Mouse (Mus musculus): ENCODE results near the gene Ccdc120. TPM values are rescaled to one million over a fixed set of nuclear protein-coding genes. Genes with fewer than 3 reads are reported as not detected.

Gene Ccdc120
- polyA plus RNA-seq, 1 experiment: 0.75 TPM

DNA sequence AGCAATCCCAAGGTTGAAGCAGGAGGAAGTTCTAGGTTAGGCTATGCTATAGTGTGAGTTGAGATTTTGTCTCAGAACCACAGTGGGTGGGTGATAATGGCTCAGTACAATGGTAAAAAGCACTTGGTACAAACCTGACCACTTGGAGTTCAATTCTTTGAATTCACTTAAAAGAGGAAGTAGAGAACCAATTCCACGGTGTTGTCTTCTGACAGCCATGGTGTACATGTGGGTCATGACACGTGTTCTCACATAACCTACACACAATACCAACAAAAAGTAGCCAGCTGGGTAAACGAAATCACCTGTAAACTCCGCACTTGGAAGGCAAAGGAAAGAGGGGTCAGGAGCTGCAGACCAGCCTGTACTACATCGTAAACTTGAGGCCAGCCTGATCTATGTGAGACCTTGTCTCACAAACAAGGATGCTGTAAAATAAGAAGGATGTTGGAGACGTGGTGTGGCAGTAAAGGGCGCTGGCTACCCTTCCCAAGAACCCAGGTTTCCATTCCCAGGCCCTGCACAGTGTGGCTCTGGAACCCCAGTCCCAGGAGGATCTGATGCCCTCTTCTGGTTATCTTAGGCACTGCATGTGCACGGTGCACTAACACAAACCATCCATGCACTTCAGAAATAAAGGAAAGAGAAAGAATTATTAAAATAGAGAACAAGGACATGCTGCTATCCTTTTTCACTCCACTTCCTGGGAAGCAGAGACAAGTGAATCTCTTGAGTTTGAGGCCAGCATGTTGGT is 25.8 kb upstream of the Ccdc120 start:
- Histone ChIP-seq H3K4me3 (ENCODE audit: insufficient read depth, low read length) (no peak overlapping the region), H3K4me1 (ENCODE audit: control insufficient read depth, insufficient read depth, low read length) (peaks cover 3% of the 10 kb centered on the region), H3K27ac (ENCODE audit: insufficient read depth, low read depth, low read length) (peak overlapping the region; percentile 30)
- TF ChIP-seq CTCF (IDR thresholded peaks at IDR 0.05; ENCODE audit: low read depth, low read length) (peak; percentile 45; the same call in 1 of the 2 replicates), POLR2A (IDR thresholded peaks at IDR 0.05; ENCODE audit: borderline replicate concordance, low read depth, low read length) (no peak)

DNA sequence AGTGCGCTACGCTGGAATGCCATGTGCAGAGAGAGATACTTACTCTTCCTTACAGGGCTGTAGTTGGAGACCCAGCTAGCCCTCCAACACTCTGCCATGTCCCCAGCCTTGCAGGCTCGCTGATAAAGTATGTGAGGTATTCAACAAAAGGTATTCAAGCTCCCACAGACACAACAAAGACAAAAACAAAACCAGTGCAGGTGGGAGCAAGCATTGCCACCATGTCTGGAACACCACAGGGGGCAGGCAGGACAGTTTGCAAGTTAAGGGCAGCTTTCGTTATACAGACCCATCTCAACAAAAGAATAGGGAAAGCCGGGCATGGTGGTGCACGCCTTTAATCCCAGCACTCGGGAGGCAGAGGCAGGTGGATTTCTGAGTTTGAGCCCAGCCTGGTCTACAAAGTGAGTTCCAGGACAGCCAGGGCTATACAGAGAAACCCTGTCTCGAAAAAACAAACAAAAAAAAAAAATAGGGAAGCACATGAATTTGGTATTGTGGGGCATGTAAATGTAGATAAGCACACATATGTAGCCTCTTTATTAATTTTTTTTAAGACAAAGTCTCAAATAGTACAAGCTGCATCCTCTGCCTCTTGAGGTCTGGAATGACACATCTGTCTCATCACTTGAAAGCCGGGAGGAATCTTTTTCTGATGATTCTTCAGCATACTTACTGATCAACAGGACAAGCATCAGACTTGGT is 24.9 kb upstream of the Ccdc120 start:
- H3K27ac ChIP-seq (ENCODE audit: insufficient read depth, low read depth, low read length): 0 out of 2 replicates have a peak overlapping the region, but pooled peaks have one; percentile 20
- H3K4me3 ChIP-seq (ENCODE audit: insufficient read depth, low read length): no peak overlapping the region
- H3K4me1 ChIP-seq (ENCODE audit: control insufficient read depth, insufficient read depth, low read length): peaks cover 3% of the 10 kb centered on the region
- TF ChIP-seq POLR2A (IDR thresholded peaks at IDR 0.05; ENCODE audit: borderline replicate concordance, low read depth, low read length) (no peak), CTCF (IDR thresholded peaks at IDR 0.05; ENCODE audit: low read depth, low read length) (no peak)

DNA sequence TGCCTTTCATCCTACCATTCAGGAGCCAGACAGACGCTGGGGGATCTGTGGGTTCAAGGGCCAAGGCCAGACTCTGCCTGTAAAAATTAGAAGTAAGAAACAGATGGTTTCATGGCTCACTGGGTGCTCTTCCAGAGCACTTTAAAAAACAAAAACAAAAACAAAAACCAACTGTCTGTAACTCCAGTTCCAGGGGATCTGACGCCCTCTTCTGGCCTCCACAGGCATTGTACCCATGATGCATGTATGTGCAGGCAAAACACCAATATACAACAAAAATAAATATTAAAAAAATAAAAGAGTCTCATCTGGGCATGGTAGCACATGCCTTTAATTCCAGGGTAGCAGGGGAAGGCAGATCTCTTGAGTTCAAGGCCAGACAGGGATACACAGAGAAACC is 22.1 kb upstream of the Ccdc120 start:
- TF ChIP-seq POLR2A (IDR thresholded peaks at IDR 0.05; ENCODE audit: borderline replicate concordance, low read depth, low read length): no peak
- no peak for TF ChIP-seq CTCF (IDR thresholded peaks at IDR 0.05; ENCODE audit: low read depth, low read length)
- no peak overlapping the region for H3K27ac ChIP-seq (ENCODE audit: insufficient read depth, low read depth, low read length)
- H3K4me3 ChIP-seq (ENCODE audit: insufficient read depth, low read length): no peak overlapping the region
- peaks cover 16% of the 10 kb centered on the region for H3K4me1 ChIP-seq (ENCODE audit: control insufficient read depth, insufficient read depth, low read length)

DNA sequence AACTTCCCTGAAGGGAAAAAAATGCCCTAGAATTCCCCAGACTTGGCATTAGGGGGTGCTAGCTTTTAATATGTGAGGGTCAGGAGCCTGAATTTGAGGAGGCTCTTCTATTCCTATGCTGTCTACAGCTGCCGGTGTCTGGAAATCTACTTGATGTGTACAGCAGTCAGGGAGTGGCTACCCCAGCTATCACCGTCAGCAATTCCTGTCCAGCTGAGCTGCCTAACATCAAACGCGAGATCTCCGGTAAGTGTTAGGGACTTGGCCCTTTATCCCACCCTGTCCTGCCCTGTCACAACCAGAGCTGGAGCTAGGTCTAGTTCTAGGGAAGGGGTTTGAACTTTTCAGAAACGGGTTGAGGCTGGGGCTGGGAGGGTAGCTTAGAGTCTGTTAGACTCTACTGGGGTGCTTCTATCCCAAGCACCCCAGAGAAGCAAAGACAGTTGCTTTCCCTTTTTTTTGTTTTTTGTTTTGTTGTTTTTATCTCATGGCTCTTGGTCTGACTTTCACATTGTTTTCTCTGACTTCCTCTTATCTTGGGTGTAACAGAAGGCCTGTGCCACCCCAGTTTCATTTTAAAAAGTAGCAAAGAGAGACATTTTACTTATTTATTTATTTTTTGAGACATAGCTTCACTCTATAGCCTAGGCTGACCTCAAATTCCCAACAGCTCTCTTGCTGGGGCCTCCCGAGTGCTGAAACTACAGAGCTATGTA is 18.8 kb upstream of the Ccdc120 start:
- peaks cover 29% of the 10 kb centered on the region for H3K4me1 ChIP-seq (ENCODE audit: control insufficient read depth, insufficient read depth, low read length)
- H3K4me3 ChIP-seq (ENCODE audit: insufficient read depth, low read length): no peak overlapping the region
- no peak for TF ChIP-seq POLR2A (IDR thresholded peaks at IDR 0.05; ENCODE audit: borderline replicate concordance, low read depth, low read length)
- TF ChIP-seq CTCF (IDR thresholded peaks at IDR 0.05; ENCODE audit: low read depth, low read length): no peak
- H3K27ac ChIP-seq (ENCODE audit: insufficient read depth, low read depth, low read length): peak overlapping the region; percentile 26; the same call in 1 of the 2 replicates

DNA sequence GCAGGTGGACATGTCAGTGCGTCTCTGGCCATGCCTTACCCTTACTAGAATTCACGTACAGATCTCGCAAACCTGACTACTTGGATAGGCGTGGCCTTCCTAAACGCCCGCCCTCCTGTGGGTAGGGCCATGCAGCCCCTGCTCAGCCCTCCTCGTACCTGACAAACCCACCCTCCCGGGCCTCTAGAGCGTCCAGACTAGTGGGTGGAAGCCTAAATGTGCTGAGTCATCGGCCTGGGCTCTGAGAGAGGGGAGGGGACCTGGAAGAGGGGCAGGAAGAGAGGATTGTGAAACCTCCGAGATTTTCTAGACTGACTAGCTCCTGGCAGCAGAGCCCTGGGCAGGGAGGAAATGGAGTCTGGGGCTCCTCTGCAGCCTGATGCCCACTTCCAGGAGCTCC is 15.1 kb upstream of the Ccdc120 start:
- Histone ChIP-seq H3K4me1 (ENCODE audit: control insufficient read depth, insufficient read depth, low read length) (peaks cover 29% of the 10 kb centered on the region), H3K27ac (ENCODE audit: insufficient read depth, low read depth, low read length) (peak overlapping the region; percentile 97), H3K4me3 (ENCODE audit: insufficient read depth, low read length) (peak overlapping the region; percentile 83)
- TF ChIP-seq POLR2A (IDR thresholded peaks at IDR 0.05; ENCODE audit: borderline replicate concordance, low read depth, low read length) (no peak), CTCF (IDR thresholded peaks at IDR 0.05; ENCODE audit: low read depth, low read length) (no peak)

DNA sequence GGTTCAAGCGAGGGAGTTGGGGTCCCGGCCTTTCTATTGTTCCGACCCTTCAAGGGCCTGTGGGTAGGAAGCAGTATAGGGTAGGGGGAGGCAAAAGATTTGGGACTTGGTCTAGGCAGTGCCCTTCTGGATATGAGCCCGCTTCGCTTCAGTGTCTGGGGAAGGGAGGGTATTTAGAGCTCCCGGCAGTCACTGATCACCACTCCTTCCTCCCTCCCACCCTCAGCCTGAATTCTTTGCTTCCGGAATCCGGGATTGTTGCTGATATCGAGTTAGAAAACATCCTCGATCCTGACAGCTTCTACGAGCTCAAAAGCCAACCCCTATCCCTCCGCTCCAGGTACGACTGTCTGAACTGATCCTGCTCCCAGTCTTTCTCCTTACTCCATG is 14.6 kb upstream of the Ccdc120 start:
- Histone ChIP-seq H3K27ac (ENCODE audit: insufficient read depth, low read depth, low read length) (peak overlapping the region; percentile 97), H3K4me1 (ENCODE audit: control insufficient read depth, insufficient read depth, low read length) (peaks cover 29% of the 10 kb centered on the region), H3K4me3 (ENCODE audit: insufficient read depth, low read length) (peak overlapping the region; percentile 83)
- no peak for TF ChIP-seq CTCF (IDR thresholded peaks at IDR 0.05; ENCODE audit: low read depth, low read length)
- no peak for TF ChIP-seq POLR2A (IDR thresholded peaks at IDR 0.05; ENCODE audit: borderline replicate concordance, low read depth, low read length)

DNA sequence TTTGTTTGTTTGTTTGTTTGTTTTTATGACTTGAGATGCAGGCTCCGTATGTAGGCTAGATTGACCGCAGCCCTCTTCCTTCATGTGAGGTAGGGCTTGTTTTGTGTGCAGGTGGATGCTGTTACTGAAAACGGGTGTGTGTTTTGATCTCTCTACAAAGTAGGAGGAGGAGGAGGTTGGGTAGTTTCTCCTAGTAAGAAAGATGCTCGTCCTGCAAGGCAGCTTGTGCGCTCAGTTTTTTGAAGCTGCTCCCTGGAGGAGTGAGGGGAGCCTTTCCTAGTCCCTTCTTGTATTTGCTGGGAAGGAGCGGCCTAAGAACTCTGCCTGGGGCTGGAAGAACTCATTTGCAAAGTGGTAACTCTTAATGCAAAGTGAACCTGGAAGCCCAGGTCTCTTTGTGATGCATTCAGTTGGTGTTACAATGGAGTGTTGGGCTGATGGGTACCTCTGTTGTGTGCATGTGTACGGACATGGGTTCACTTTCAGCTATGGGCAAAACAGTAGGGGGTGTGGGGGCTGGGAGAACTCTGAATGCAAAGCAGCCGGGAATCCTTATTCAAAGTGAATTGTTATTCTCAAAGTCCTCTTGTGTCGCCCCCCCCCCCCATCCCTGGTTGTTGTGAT is 14.1 kb upstream of the Ccdc120 start:
- TF ChIP-seq CTCF (IDR thresholded peaks at IDR 0.05; ENCODE audit: low read depth, low read length) (no peak), POLR2A (IDR thresholded peaks at IDR 0.05; ENCODE audit: borderline replicate concordance, low read depth, low read length) (no peak)
- peak overlapping the region; percentile 83 for H3K4me3 ChIP-seq (ENCODE audit: insufficient read depth, low read length)
- H3K27ac ChIP-seq (ENCODE audit: insufficient read depth, low read depth, low read length): peak overlapping the region; percentile 97
- peaks cover 29% of the 10 kb centered on the region for H3K4me1 ChIP-seq (ENCODE audit: control insufficient read depth, insufficient read depth, low read length)

DNA sequence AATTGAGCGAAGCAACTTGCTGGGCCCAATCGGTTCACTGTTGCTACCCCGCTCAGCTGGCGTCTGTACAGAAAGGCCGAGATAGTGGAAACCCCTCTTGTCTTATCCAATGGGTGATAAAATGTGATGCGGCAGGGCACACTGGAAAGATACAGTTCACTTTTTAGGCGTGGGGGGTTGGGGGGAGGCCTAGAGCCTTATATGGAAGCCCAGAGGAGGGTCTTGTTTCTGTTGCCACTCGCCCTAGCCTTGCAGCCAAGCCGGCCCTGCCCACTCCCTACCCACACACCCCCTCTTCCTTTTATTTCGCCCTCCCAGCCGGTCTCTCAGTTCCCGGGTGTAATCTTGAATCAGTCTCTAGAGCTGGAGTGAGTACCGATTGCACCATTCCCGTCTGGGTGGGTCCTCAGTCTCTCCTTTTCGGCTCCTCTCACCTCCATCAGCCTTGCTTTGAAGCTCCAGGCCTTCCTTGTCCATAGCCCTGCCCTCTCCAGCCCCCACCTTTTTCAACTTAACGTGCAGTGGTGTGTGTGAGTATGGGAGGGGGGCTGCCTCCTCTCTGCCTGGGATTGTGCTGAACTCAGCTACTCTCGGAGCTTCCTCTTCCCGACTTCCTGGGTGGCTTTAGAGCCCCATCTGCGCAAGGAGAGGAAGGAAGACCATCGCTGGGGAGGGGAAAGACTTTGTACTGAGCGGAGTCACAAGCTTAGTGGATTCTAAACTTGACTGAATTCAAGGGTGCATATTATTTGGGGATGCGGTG is 13.1 kb upstream of the Ccdc120 start:
- H3K4me1 ChIP-seq (ENCODE audit: control insufficient read depth, insufficient read depth, low read length): peaks cover 21% of the 10 kb centered on the region
- peak overlapping the region; percentile 98 for H3K27ac ChIP-seq (ENCODE audit: insufficient read depth, low read depth, low read length)
- peak overlapping the region; percentile 83 for H3K4me3 ChIP-seq (ENCODE audit: insufficient read depth, low read length)
- no peak for TF ChIP-seq POLR2A (IDR thresholded peaks at IDR 0.05; ENCODE audit: borderline replicate concordance, low read depth, low read length)
- TF ChIP-seq CTCF (IDR thresholded peaks at IDR 0.05; ENCODE audit: low read depth, low read length): no peak

DNA sequence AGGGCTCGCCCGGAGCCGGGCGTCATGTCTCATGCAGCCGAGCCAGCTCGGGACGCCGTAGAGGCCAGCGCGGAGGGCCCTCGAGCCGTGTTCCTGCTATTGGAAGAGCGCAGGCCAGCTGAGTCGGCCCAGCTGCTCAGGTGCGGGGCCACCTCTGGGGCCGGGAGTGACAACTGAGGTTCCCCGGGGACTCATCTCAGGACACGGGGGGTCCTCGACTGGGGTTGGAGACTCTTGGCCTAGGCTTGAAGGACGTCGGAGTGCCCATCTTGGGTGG is 12.2 kb upstream of the Ccdc120 start:
- H3K27ac ChIP-seq (ENCODE audit: insufficient read depth, low read depth, low read length): peak overlapping the region; percentile 98
- H3K4me1 ChIP-seq (ENCODE audit: control insufficient read depth, insufficient read depth, low read length): peaks cover 16% of the 10 kb centered on the region
- no peak for TF ChIP-seq POLR2A (IDR thresholded peaks at IDR 0.05; ENCODE audit: borderline replicate concordance, low read depth, low read length)
- H3K4me3 ChIP-seq (ENCODE audit: insufficient read depth, low read length): peak overlapping the region; percentile 83

Measured in bone marrow macrophage, adult 2 months (primary cell).